Mouse (Mus musculus) heart, postnatal 0 days (tissue): ENCODE measurements around the gene Colec11. TPM values are rescaled to one million over a fixed set of nuclear protein-coding genes. Genes with fewer than 3 reads are reported as not detected.

Experiments
- ATAC-seq: fragments of 200-750 bp; cut with Nextera tagmentation; 2 replicates; pipeline ENCODE4 v1.8.0; 2017; ENCODE audit warnings: low read depth, moderate number of reproducible peaks, moderate library complexity; ENCODE audit not compliant: insufficient read depth
- DNase-seq: peaks from one replicate; pipeline ENCODE4 v3.0.0-alpha.2; 2016; ENCODE audit warnings: low spot score
- H3K27ac ChIP-seq: fragments of 300-500 bp; sonication (generic); 2 replicates; pipeline ENCODE4 v1.5.1; 2014; ENCODE audit warnings: low read depth, mild to moderate bottlenecking
- H3K27me3 ChIP-seq: fragments of 300-500 bp; sonication (generic); 2 replicates; pipeline ENCODE4 v1.6.1; 2014; ENCODE audit warnings: low read length, mixed read lengths; ENCODE audit not compliant: control insufficient read depth, insufficient read depth
- H3K36me3 ChIP-seq: fragments of 300-500 bp; sonication (generic); replicated peaks from 2 replicates; pipeline ENCODE4 v1.6.1; 2014; ENCODE audit warnings: low read length, mixed read lengths; ENCODE audit not compliant: control insufficient read depth, insufficient read depth
- H3K4me1 ChIP-seq: fragments of 300-500 bp; sonication (generic); 2 replicates; pipeline ENCODE4 v1.6.1; 2014; ENCODE audit warnings: antibody characterized with exemption; ENCODE audit not compliant: control insufficient read depth, insufficient read depth
- H3K4me2 ChIP-seq: fragments of 300-500 bp; sonication (generic); 2 replicates; pipeline ENCODE4 v1.6.1; 2014; ENCODE audit warnings: low read depth, mild to moderate bottlenecking, low read length, moderate library complexity
- H3K4me3 ChIP-seq: fragments of 300-500 bp; sonication (generic); 2 replicates; pipeline ENCODE4 v1.5.1; 2014; ENCODE audit warnings: low read depth, low read length
- H3K9ac ChIP-seq: fragments of 300-500 bp; sonication (generic); replicated peaks from 2 replicates; pipeline ENCODE4 v1.6.1; 2014; ENCODE audit warnings: low read depth, low read length, mixed read lengths
- H3K9me3 ChIP-seq: fragments of 300-500 bp; sonication (generic); replicated peaks from 2 replicates; pipeline ENCODE4 v1.6.1; 2016; ENCODE audit warnings: low read length; ENCODE audit not compliant: control insufficient read depth
- CTCF ChIP-seq: IDR thresholded peaks from 2 replicates; pipeline ENCODE4 v1.5.1; 2016; ENCODE audit warnings: antibody characterized with exemption, control low read depth, low read depth
- EP300 ChIP-seq: IDR thresholded peaks from 2 replicates; pipeline ENCODE4 v1.6.1; 2016; ENCODE audit warnings: antibody characterized with exemption, low read depth
- WGBS: fragments of 180-500 bp; shearing (Covaris S2); extraction: QIAGEN DNeasy Blood & Tissue Kit; methylation state at CpG from one replicate; pipeline ENCODE4 v1.1.7; 2014; 5-methylcytosine and 5-hydroxymethylcytosine counted together
- polyA plus RNA-seq: library from polyadenylated mRNA; unstranded; fragments of >200 nt; fragmentation: Nextera tagmentation; extraction: Ambion mirVana; gene quantifications from 2 replicates; pipeline ENCODE4 v1.2.1, GENCODE M21; 2015
- total RNA-seq: library from RNA; depleted of rRNA; stranded (reverse); fragments of >200 nt; gene quantifications from 2 replicates; pipeline ENCODE4 v1.2.3, GENCODE M21; 2014; ENCODE audit warnings: low replicate concordance; rRNA removed

Gene Colec11
- total and polyA plus RNA-seq, 2 experiments from 2014 or later = 18.4 to 28.1 TPM

- Histone ChIP-seq H3K9ac (no peak overlapping the region), H3K4me3 (no peak overlapping the region), H3K36me3 (no peaks in the 10 kb centered on the region), H3K4me2 (0 out of 2 replicates have a peak overlapping the region, but pooled peaks have one; percentile 15), H3K9me3 (no peaks in the 10 kb centered on the region), H3K27ac (no peak overlapping the region), H3K27me3 (0 out of 2 replicates have a peak, but pooled peaks cover 4% of the 10 kb centered on the region), H3K4me1 (no peaks in the 10 kb centered on the region)
- no peak for DNase-seq
- ATAC-seq = no peak
- no peak for TF ChIP-seq EP300
- 48% methylated on average over 18 of the region's 18 CpGs for WGBS
Observed at GRCm38 (mm10) chr12:28551775-28552174, 71.4 kb downstream of the Colec11 start.

- H3K4me2 ChIP-seq = no peak overlapping the region
- no peak overlapping the region for H3K9ac ChIP-seq
- H3K4me1 ChIP-seq = no peaks in the 10 kb centered on the region
- 28% methylated on average over 4 of the region's 4 CpGs for WGBS
- no peak overlapping the region for H3K4me3 ChIP-seq
- H3K27me3 ChIP-seq = 0 out of 2 replicates have a peak, but pooled peaks cover 4% of the 10 kb centered on the region
- DNase-seq (no peak), ATAC-seq (no peak)
- no peak overlapping the region for H3K27ac ChIP-seq
- H3K9me3 ChIP-seq = no peaks in the 10 kb centered on the region
- H3K36me3 ChIP-seq = no peaks in the 10 kb centered on the region
- TF ChIP-seq CTCF (no peak), EP300 (no peak)
Observed at GRCm38 (mm10) chr12:28548887-28549286, 74.3 kb downstream of the Colec11 start.

Other genes with a start within 250 kb of the Colec11 start
- not detected in 2 replicates for gene Dcdc2c, start 71.0 kb downstream of the Colec11 start, total RNA-seq
- not detected in 2 replicates for gene Dcdc2c, start 71.0 kb downstream of the Colec11 start, polyA plus RNA-seq
- not detected in 2 replicates for gene Allc, start 40.9 kb downstream of the Colec11 start, total RNA-seq
- gene Allc, start 40.9 kb downstream of the Colec11 start, polyA plus RNA-seq = not detected in 2 replicates
- 684 and 717 TPM in 2 replicates for gene Rps7, start 12.6 kb upstream of the Colec11 start, total RNA-seq
- 419 and 457 TPM in 2 replicates for gene Rps7, start 12.6 kb upstream of the Colec11 start, polyA plus RNA-seq
- 4.1 and 17.7 TPM in 2 replicates for gene Rnaseh1, start 26.2 kb upstream of the Colec11 start, total RNA-seq
- gene Rnaseh1, start 26.2 kb upstream of the Colec11 start, polyA plus RNA-seq = 11.6 and 12.6 TPM in 2 replicates
- 4.4 and 15.8 TPM in 2 replicates for gene Adi1, start 51.9 kb upstream of the Colec11 start, total RNA-seq
- 37.0 and 38.4 TPM in 2 replicates for gene Adi1, start 51.9 kb upstream of the Colec11 start, polyA plus RNA-seq
- gene Trappc12, start 127.1 kb upstream of the Colec11 start, total RNA-seq = 41.4 and 43.4 TPM in 2 replicates
- 21.6 and 21.7 TPM in 2 replicates for gene Trappc12, start 127.1 kb upstream of the Colec11 start, polyA plus RNA-seq
- 29.3 and 32.0 TPM in 2 replicates for gene Eipr1, start 128.4 kb upstream of the Colec11 start, total RNA-seq
- 13.0 and 16.4 TPM in 2 replicates for gene Eipr1, start 128.4 kb upstream of the Colec11 start, polyA plus RNA-seq